8 mouse cellular contexts compared by ENCODE assay signal in the genomic region with DNA sequence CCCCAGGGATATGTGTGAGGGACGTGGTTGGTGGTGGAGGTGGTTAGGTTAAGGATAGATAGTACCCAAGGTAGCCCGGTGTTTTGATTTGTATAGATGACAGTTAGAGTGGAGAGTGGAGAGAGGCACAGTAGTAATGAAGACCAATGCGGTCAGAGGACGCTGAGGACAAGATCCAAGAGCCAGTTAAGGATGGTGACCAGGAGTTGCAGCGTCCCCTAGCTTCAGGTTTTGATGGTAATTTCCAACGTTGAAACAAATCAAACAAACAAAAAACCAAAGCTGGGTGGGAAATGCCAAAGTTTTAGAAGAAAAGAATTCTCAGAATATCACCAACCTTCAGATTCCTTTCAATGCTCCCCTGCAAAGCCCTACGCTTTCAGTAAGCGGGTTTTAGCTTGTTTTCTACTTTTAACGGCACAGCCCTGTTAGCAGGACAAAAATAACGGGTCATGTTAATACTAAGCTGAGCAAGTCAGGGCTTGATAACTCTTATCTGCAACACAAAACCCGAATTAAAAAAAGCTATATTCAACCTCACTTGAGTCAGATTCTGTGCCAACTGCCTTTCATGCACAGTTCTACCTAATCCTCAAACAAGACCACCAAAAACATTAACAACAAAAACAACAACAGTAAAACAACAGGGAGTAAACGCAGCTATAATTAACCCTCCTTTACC. TPM values are rescaled to one million over a fixed set of nuclear protein-coding genes. Genes with fewer than 3 reads are reported as not detected.
DNase-seq lines count a peak whose midpoint lies in the region; ATAC-seq and TF ChIP-seq lines count a peak whose summit lies in the region.

No protein-coding gene starts in this region.

- peaks cover 8% of the 10 kb centered on the region; the same call in 1 of the 2 replicates for H3K4me1 ChIP-seq in heart, embryonic 10.5 days
- peaks cover 21% of the 10 kb centered on the region for H3K4me1 ChIP-seq in forebrain, embryonic 15.5 days

- H3K79me2 ChIP-seq in myocyte (ENCODE audit: control insufficient read depth, insufficient read depth), result peaks cover 32% of the 10 kb centered on the region

- intact Hi-C loops in heart, postnatal 36 days (cut with DNase I), result loop anchor here (10.0 kb wide), 1 partner anchor 451 kb away; a partner anchor contains a TSS

- no peaks in the 10 kb centered on the region for H3K27me3 ChIP-seq in heart, embryonic 10.5 days (ENCODE audit: insufficient read depth, poor library complexity, severe bottlenecking)
- no peaks in the 10 kb centered on the region for H3K27me3 ChIP-seq in forebrain, embryonic 15.5 days
- no peaks in the 10 kb centered on the region for H3K27me3 ChIP-seq in myocyte (ENCODE audit: control insufficient read depth, insufficient read depth, insufficient read length)

- 26% methylated on average over 12 of the region's 12 CpGs for WGBS in heart, embryonic 10.5 days
- whole genome bisulfite sequencing in forebrain, embryonic 15.5 days, result 20% methylated on average over 12 of the region's 12 CpGs

- DNase-seq in heart, embryonic 10.5 days (ENCODE audit: low spot score), result no peak
- DNase-seq in heart, postnatal 36 days, result no peak
- DNase-seq in ZHBTc4 (ENCODE audit: low read depth, low spot score), result peak; percentile 26
- peak; percentile 28 to 58 for DNase-seq in kidney, postnatal 25 days
- DNase-seq in thymus, postnatal 4 days, result no peak
- DNase-seq in gastrocnemius, postnatal 4 days (ENCODE audit: low spot score in 2 of 2), result no peak

- H3K27ac ChIP-seq in heart, embryonic 10.5 days, result peak overlapping the region; percentile 93
- peak overlapping the region; percentile 91; the same call in 1 of the 2 replicates for H3K27ac ChIP-seq in forebrain, embryonic 15.5 days (replicated peaks)

- H3K9me3 ChIP-seq in heart, embryonic 10.5 days, result no peaks in the 10 kb centered on the region
- no peaks in the 10 kb centered on the region for H3K9me3 ChIP-seq in forebrain, embryonic 15.5 days

- H3K9ac ChIP-seq in forebrain, embryonic 15.5 days (replicated peaks), result peak overlapping the region; percentile 93

- H3K4me3 ChIP-seq in heart, embryonic 10.5 days, result peak overlapping the region; percentile 96
- H3K4me3 ChIP-seq in forebrain, embryonic 15.5 days, result peak overlapping the region; percentile 90
- H3K4me3 ChIP-seq in myocyte, result peak overlapping the region; percentile 36

- TF ChIP-seq POLR2A in myocyte (IDR thresholded peaks at IDR 0.05; ENCODE audit: insufficient read length, low read depth), result no peak

- H3ac ChIP-seq in myocyte (ENCODE audit: control insufficient read depth, insufficient read length), result peak overlapping the region; percentile 77

- no peak for ATAC-seq in forebrain, embryonic 15.5 days (replicated peaks)

- peak overlapping the region; percentile 60 for H3K4me2 ChIP-seq in forebrain, embryonic 15.5 days (replicated peaks)
- peak overlapping the region; percentile 89 for H3K4me2 ChIP-seq in myocyte (ENCODE audit: low read depth)

- H3K36me3 ChIP-seq in heart, embryonic 10.5 days, result no peaks in the 10 kb centered on the region
- H3K36me3 ChIP-seq in forebrain, embryonic 15.5 days, result no peaks in the 10 kb centered on the region
- no peaks in the 10 kb centered on the region for H3K36me3 ChIP-seq in myocyte (ENCODE audit: control insufficient read depth, insufficient read depth)

TF ChIP-seq in myocyte, 11 proteins besides CTCF, POLR2A, EP300 and RAD21:
- TF ChIP-seq MYOG (IDR thresholded peaks at IDR 0.05; ENCODE audit: control insufficient read depth in 1 of 3, insufficient read depth in 1 of 3, insufficient read length in 2 of 3, low read depth in 2 of 3) (no peak), USF1 (IDR thresholded peaks at IDR 0.05; ENCODE audit: low read depth) (no peak), TCF12 (IDR thresholded peaks at IDR 0.05; ENCODE audit: insufficient read depth, poor library complexity, severe bottlenecking) (no peak), CEBPB (IDR thresholded peaks at IDR 0.05; ENCODE audit: insufficient read depth, poor library complexity, severe bottlenecking) (no peak), TCF3 (IDR thresholded peaks at IDR 0.05; ENCODE audit: insufficient read length, low read depth) (no peak), REST (IDR thresholded peaks at IDR 0.05; ENCODE audit: insufficient read depth, insufficient read length) (no peak), SRF (IDR thresholded peaks at IDR 0.05; ENCODE audit: control insufficient read depth, insufficient read length, low read depth) (no peak)

RNA-seq across cellular contexts. Expression of a gene that starts 0.6 kb away (rescaled TPM):
- 92.2 and 111 TPM in 2 replicates for polyA plus RNA-seq in heart, embryonic 10.5 days (2016; fragmentation: Nextera tagmentation; extraction: Ambion mirVana)
- total RNA-seq in heart, postnatal 36 days (2021), result 100 to 1,000 TPM in 1 of 2 experiments, 10 to 100 TPM in 1; 88.6 to 114 TPM
- 450 and 468 TPM in 2 replicates for polyA plus RNA-seq in forebrain, embryonic 15.5 days (2015; fragmentation: Nextera tagmentation; extraction: Ambion mirVana)
- 44.7 TPM for polyA plus RNA-seq in myocyte (2012; fragmentation: generic; extraction: Trizol)
- 10 to 100 TPM; 58.4 to 60.6 TPM for total RNA-seq in gastrocnemius, postnatal 4 days (2021)

RNA-seq across cellular contexts. Expression of a gene that starts 0.8 kb away (rescaled TPM):
- 8.4 and 9.5 TPM in 2 replicates for polyA plus RNA-seq in heart, embryonic 10.5 days (2016; fragmentation: Nextera tagmentation; extraction: Ambion mirVana)
- total RNA-seq in heart, postnatal 36 days (2021), result 10 to 100 TPM; 11.4 to 12.4 TPM
- polyA plus RNA-seq in forebrain, embryonic 15.5 days (2015; fragmentation: Nextera tagmentation; extraction: Ambion mirVana), result 14.3 and 16.5 TPM in 2 replicates
- polyA plus RNA-seq in myocyte (2012; fragmentation: generic; extraction: Trizol), result 4.2 TPM
- total RNA-seq in gastrocnemius, postnatal 4 days (2021), result 10 to 100 TPM; 16.4 to 18.6 TPM

Comparison
In these comparisons a context has a peak if more than half of its experiments do, and no peak if none do; other contexts are left out.
1. DNase-seq: peak in ZHBTc4 (single experiment) and kidney, postnatal 25 days (2 of 2); none in heart, embryonic 10.5 days (single experiment), heart, postnatal 36 days (0 of 2), thymus, postnatal 4 days (single experiment) and gastrocnemius, postnatal 4 days (0 of 2).
2. H3K4me3 ChIP-seq: peak in every context shown above with its lines; median percentile 96 in heart, embryonic 10.5 days; 90 in forebrain, embryonic 15.5 days; 36 in myocyte.